Mouse (Mus musculus) CH12.LX (cell line): ENCODE data around the gene Chst15.

Experiments used
- CTCF ChIP-seq, 2 experiments: IDR thresholded peaks in 1 of 2; conservative IDR thresholded peaks in 1 of 2; 2 replicates each; pipeline ENCODE4 v1.5.1; 2011 to 2012; ENCODE audit warnings: low read depth in 2 of 2, low read length in 2 of 2, improper control_type of control experiment in 1 of 2, inconsistent platforms in 1 of 2, mild to moderate bottlenecking in 1 of 2, moderate library complexity in 1 of 2
- EP300 ChIP-seq: IDR thresholded peaks from 2 replicates; pipeline ENCODE4 v1.6.1; 2011; ENCODE audit warnings: low read length, improper control_type of control experiment
- MXI1 ChIP-seq: IDR thresholded peaks from 2 replicates; pipeline ENCODE4 v1.6.1; 2011; ENCODE audit warnings: mild to moderate bottlenecking, low read depth, low read length, improper control_type of control experiment
- PAX5 ChIP-seq: IDR thresholded peaks from 2 replicates; pipeline ENCODE4 v1.6.1; 2012; ENCODE audit warnings: low read length, inconsistent platforms, mixed read lengths
- POLR2A ChIP-seq: IDR thresholded peaks from 2 replicates; pipeline ENCODE4 v1.6.1; 2011; ENCODE audit warnings: low read depth, mild to moderate bottlenecking, improper control_type of control experiment, low read length
- UBTF ChIP-seq: IDR thresholded peaks from 2 replicates; pipeline ENCODE4 v1.6.1; 2012; ENCODE audit warnings: low read depth, mild to moderate bottlenecking, inconsistent platforms, low read length, improper control_type of control experiment, moderate library complexity
- ZNF384 ChIP-seq: IDR thresholded peaks from 2 replicates; pipeline ENCODE4 v1.6.1; 2012; ENCODE audit warnings: low read depth, low read length, improper control_type of control experiment, inconsistent platforms

DNA sequence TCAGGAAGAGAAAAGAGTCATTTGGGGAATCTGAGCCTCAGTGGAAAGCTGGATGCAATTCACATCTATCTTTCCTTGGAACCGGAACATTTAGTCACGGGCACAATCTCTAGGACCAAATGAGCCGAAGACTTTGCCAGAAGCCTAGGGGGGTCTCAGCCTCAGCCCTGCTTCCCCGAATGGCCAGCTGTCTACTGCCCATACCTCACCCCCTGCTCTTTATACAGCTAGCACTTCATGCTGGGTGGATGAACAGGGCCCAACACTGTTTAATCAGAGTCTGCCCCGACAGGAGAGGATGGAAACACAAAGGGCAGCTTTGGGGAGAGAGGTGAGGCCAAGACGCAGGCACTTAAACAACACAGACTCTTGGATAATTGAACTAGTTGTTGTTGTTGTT, 53.8 kb downstream of the Chst15 start:
- no peak for TF ChIP-seq UBTF
- no peak for TF ChIP-seq POLR2A
- TF ChIP-seq CTCF (conservative IDR thresholded peaks at IDR 0.05 in 1 of 2, IDR thresholded peaks at IDR 0.05 in 1 of 2; ENCODE audit: low read depth in 2 of 2, low read length in 2 of 2) = no peak
- no peak for TF ChIP-seq ZNF384
- TF ChIP-seq PAX5 = no peak
- no peak for TF ChIP-seq MXI1
- no peak for TF ChIP-seq EP300
